Mouse (Mus musculus) liver, embryonic 14.5 days (tissue): ENCODE results near the gene Mbtps1. TPM values are rescaled to one million over a fixed set of nuclear protein-coding genes. Genes with fewer than 3 reads are reported as not detected.

Experiments
- ATAC-seq: fragments of 200-750 bp; cut with Nextera tagmentation; 2 replicates; pipeline ENCODE4 v1.8.0; 2017; ENCODE audit warnings: moderate number of reproducible peaks, mild to moderate bottlenecking, moderate library complexity; ENCODE audit not compliant: insufficient read depth
- DNase-seq, 3 experiments: peaks; one replicate each; pipeline ENCODE4 v3.0.0-alpha.2; 2012 to 2013; ENCODE audit warnings: low read depth in 3 of 3, low spot score in 3 of 3
- H3K27ac ChIP-seq: fragments of 300-500 bp; sonication (generic); 2 replicates; pipeline ENCODE4 v1.5.1; 2014; ENCODE audit warnings: moderate library complexity, mild to moderate bottlenecking, control low read depth, inconsistent platforms
- H3K27me3 ChIP-seq: fragments of 300-500 bp; sonication (generic); 2 replicates; pipeline ENCODE4 v1.6.1; 2014; ENCODE audit warnings: mild to moderate bottlenecking, low read length, moderate library complexity; ENCODE audit not compliant: control insufficient read depth, insufficient read depth
- H3K36me3 ChIP-seq: fragments of 300-500 bp; sonication (generic); replicated peaks from 2 replicates; pipeline ENCODE4 v1.6.1; 2014; ENCODE audit warnings: low read depth; ENCODE audit not compliant: control insufficient read depth, insufficient read depth
- H3K4me1 ChIP-seq, 2 experiments: fragments of 200-500 bp in 1 of 2; fragments of 300-500 bp in 1 of 2; sonication (generic) in 1 of 2; replicated peaks; 2 replicates each; pipeline ENCODE4 v1.6.1; 2012 to 2014; ENCODE audit warnings: antibody characterized with exemption in 1 of 2, inconsistent platforms in 1 of 2, low read length in 1 of 2; ENCODE audit not compliant: control insufficient read depth in 2 of 2, insufficient read depth in 2 of 2
- H3K4me2 ChIP-seq: fragments of 300-500 bp; sonication (generic); 2 replicates; pipeline ENCODE4 v1.6.1; 2014; ENCODE audit warnings: low read depth, mild to moderate bottlenecking, control low read depth, moderate library complexity
- H3K4me3 ChIP-seq, 2 experiments: fragments of 200-500 bp in 1 of 2; fragments of 300-500 bp in 1 of 2; sonication (generic) in 1 of 2; 2 replicates each; pipeline ENCODE4 v1.5.1; 2012 to 2014; ENCODE audit warnings: low read depth in 2 of 2, low read length in 2 of 2, mild to moderate bottlenecking in 2 of 2, control low read depth in 1 of 2, inconsistent platforms in 1 of 2, moderate library complexity in 1 of 2; ENCODE audit not compliant: insufficient read depth in 1 of 2
- H3K9ac ChIP-seq: fragments of 300-500 bp; sonication (generic); replicated peaks from 2 replicates; pipeline ENCODE4 v1.6.1; 2014; ENCODE audit warnings: mild to moderate bottlenecking, control low read depth, moderate library complexity
- H3K9me3 ChIP-seq: fragments of 300-500 bp; sonication (generic); 2 replicates; pipeline ENCODE4 v1.6.1; 2016; ENCODE audit warnings: low read length, mixed read lengths; ENCODE audit not compliant: control insufficient read depth
- CTCF ChIP-seq: IDR thresholded peaks from 2 replicates; pipeline ENCODE4 v1.5.1; 2016; ENCODE audit warnings: antibody characterized with exemption, low read depth, control low read depth
- EP300 ChIP-seq: IDR thresholded peaks from 2 replicates; pipeline ENCODE4 v1.6.1; 2016; ENCODE audit warnings: antibody characterized with exemption, low read depth
- WGBS: fragments of 180-500 bp; shearing (Covaris S2); extraction: QIAGEN DNeasy Blood & Tissue Kit; methylation state at CpG from one replicate; pipeline ENCODE4 v1.1.7; 2014; ENCODE audit not compliant: insufficient replicate concordance; 5-methylcytosine and 5-hydroxymethylcytosine counted together
- polyA plus RNA-seq, 2 experiments: library from polyadenylated mRNA; depleted of rRNA in 1 of 2; stranded (reverse) in 1 of 2; unstranded in 1 of 2; fragments of >200 nt; fragmentation: Nextera tagmentation in 1 of 2; extraction: Ambion mirVana in 1 of 2; gene quantifications; 2 replicates each; pipeline versions ENCODE4 v1.2.1 to v1.2.3; 2012 to 2014

Gene Mbtps1
- polyA plus RNA-seq, 2 experiments = 19.6 to 23.7 TPM

DNA sequence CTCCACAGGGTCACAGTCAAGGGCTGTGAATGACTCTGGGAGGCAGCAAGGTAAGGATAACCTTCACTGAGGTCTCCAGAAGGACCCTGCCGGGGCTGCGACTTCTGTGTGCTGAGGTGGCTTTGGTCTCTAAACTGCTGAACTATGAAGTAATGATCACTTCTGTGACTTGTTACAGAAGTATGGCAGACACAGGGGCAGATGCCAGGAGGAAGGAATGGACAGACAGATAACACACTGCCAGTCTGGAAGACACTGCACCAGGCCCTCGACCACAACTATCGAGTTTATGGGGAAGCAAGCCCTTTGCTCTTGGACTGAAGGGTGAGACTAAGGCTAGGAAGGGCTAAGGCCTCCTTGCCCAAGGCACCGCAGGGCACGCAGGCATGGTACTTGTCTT is 12.6 kb upstream of the Mbtps1 start:
- 47% methylated on average over 6 of the region's 6 CpGs for WGBS
- Histone ChIP-seq H3K36me3 (no peaks in the 10 kb centered on the region), H3K27ac (no peak overlapping the region), H3K9me3 (no peaks in the 10 kb centered on the region), H3K27me3 (no peaks in the 10 kb centered on the region), H3K9ac (no peak overlapping the region), H3K4me3 (no peak overlapping the region), H3K4me2 (no peak overlapping the region), H3K4me1 (peaks cover 11 to 14% of the 10 kb centered on the region in 2 experiments; a peak in 3 of 4 replicates)
- no peak for DNase-seq
- TF ChIP-seq CTCF = no peak
- TF ChIP-seq EP300 = no peak
- no peak for ATAC-seq

GRCm38 (mm10) chr8:119569881-119570280 is 11.3 kb upstream of the Mbtps1 start:
- ATAC-seq = no peak
- no peak overlapping the region for H3K4me2 ChIP-seq
- no peak overlapping the region for H3K27ac ChIP-seq
- no peak overlapping the region for H3K9ac ChIP-seq
- no peak overlapping the region for H3K4me3 ChIP-seq
- no peak for TF ChIP-seq CTCF
- TF ChIP-seq EP300 = no peak
- no peak for DNase-seq
- no peaks in the 10 kb centered on the region for H3K27me3 ChIP-seq
- 56% methylated on average over 4 of the region's 4 CpGs for WGBS
- H3K4me1 ChIP-seq = peaks cover 5 to 10% of the 10 kb centered on the region in 2 experiments; a peak in 3 of 4 replicates
- H3K36me3 ChIP-seq = peaks cover 3% of the 10 kb centered on the region
- H3K9me3 ChIP-seq = no peaks in the 10 kb centered on the region

DNA sequence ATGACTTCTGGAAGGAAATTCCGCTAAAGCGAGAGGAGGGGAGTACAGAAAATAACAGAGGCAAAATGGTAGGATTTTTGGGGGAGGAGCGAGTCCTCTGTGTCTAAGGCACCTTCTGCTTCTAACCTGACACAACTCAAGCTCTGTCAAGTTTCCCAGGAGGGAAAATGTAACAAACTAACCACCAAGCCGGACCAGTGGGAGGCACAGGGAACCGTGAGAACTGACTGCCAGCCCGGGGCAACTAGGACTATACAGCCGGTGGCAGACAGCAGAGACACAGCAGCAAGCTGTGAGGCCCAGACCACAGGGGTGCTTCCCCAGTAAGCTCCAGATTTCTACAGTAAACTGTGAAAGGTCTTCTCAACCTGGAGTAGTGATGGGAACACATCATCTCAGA is 10.4 kb upstream of the Mbtps1 start:
- Histone ChIP-seq H3K9me3 (no peaks in the 10 kb centered on the region), H3K4me1 (peaks cover 3 to 7% of the 10 kb centered on the region in 2 experiments; a peak in 3 of 4 replicates), H3K27ac (no peak overlapping the region), H3K27me3 (no peaks in the 10 kb centered on the region), H3K9ac (no peak overlapping the region), H3K36me3 (peaks cover 8% of the 10 kb centered on the region), H3K4me3 (no peak overlapping the region), H3K4me2 (no peak overlapping the region)
- no peak for DNase-seq
- 70% methylated on average over 7 of the region's 7 CpGs for WGBS
- no peak for ATAC-seq
- TF ChIP-seq CTCF = no peak
- no peak for TF ChIP-seq EP300

GRCm38 (mm10) chr8:119568251-119568650 is 9.7 kb upstream of the Mbtps1 start:
- H3K9ac ChIP-seq = no peak overlapping the region
- peaks cover 0 to under 1% of the 10 kb centered on the region in 2 experiments; a peak in 2 of 4 replicates for H3K4me1 ChIP-seq
- no peaks in the 10 kb centered on the region for H3K9me3 ChIP-seq
- H3K27me3 ChIP-seq = no peaks in the 10 kb centered on the region
- TF ChIP-seq EP300 (no peak), CTCF (no peak)
- no peak overlapping the region for H3K4me3 ChIP-seq
- no peak overlapping the region for H3K4me2 ChIP-seq
- peaks cover 13% of the 10 kb centered on the region for H3K36me3 ChIP-seq
- DNase-seq (no peak), ATAC-seq (no peak)
- WGBS = 76% methylated on average over 9 of the region's 9 CpGs
- no peak overlapping the region for H3K27ac ChIP-seq

GRCm38 (mm10) chr8:119566367-119566766 is 7.8 kb upstream of the Mbtps1 start:
- no peaks in the 10 kb centered on the region for H3K9me3 ChIP-seq
- no peak overlapping the region for H3K9ac ChIP-seq
- H3K4me3 ChIP-seq = no peak overlapping the region
- WGBS = 81% methylated on average over 11 of the region's 11 CpGs
- DNase-seq (no peak), ATAC-seq (no peak)
- no peak for TF ChIP-seq CTCF
- no peak for TF ChIP-seq EP300
- H3K27me3 ChIP-seq = no peaks in the 10 kb centered on the region
- peaks cover 14% of the 10 kb centered on the region for H3K36me3 ChIP-seq
- no peaks in the 10 kb centered on the region for H3K4me1 ChIP-seq
- H3K4me2 ChIP-seq = no peak overlapping the region
- H3K27ac ChIP-seq = no peak overlapping the region
